Mouse (Mus musculus): ENCODE measurements around the gene Siva1. TPM values are rescaled to one million over a fixed set of nuclear protein-coding genes. Genes with fewer than 3 reads are reported as not detected.

The Siva1 gene
- 10 to 100 TPM; 39.9 to 43.2 TPM for total RNA-seq (2021)

DNA sequence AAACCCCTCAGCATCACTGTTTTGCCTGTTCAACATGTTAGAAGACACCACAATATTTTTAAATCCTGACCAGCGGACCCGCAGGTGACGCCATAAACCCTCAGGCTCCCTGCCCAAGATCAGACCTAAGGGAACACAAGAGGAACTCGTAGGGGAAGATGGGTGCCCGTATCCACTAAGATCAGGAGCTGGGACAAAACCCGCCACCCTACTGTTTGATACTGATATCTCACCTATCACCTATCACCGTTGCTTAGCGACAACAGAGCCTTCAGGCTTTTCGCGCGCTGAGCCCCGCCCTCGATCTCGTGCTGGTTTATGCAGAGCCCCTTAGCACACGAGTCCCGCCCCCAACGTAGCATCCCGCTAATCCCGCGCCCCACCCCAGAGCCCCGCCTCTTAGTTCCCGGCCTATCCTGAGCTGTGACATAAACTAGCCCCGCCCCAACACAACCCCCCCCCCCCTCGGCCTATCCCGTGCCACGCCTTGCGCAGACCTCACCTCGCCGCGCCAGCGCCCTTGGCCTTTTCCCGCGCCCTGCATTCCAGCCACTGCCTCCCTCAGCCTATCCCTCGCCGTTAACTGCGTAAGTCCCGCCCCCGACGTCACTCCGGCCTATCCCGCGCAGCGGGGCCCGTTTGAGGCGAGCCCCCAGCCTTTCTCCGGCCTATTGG lies at the start of gene Siva1:
Siva1 (plus strand) TSS at position 500 of the 675 bp plus-strand sequence.
- DNase-seq: peak; percentile 99

DNA sequence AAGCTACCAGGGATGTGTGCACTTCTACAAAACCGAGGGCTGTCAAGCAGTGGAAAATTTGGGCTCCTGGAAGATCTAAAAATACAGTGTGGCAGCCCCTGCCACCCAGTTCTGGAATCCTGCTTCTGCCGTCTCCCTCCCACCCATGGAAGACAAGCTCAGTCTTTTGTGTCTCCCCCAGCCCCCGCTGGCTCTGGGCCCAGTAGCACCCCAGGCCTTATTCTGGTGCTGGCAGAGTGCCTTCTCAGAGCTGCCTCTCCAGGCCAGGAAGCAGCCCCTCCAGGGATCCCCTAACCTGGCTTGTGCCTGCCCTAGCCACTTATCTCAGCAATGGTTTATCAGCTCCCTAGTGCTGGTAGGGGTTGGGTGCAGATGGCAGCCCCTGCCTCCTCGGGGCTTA lies 49.5 kb upstream of the Siva1 start:
- DNase-seq: no peak

DNA sequence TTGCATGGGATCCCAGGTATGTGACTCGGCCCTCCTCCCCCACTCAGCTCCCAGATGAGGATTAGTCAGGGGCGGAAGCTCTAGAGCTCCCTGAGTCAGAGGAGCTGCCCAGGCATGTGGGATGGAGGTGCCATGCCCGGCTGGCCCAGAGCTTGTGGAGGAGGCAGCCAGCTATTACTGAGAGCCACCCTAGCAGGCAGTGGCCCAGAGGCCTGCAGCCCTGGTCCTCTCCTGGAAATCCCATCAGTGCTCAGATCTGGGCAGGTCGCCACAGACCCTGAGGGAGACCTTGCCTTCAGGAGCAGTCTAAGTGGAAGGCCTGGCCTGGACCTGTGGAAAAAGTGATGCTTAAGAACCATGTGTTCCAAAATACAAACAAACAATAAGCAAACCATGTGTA lies 48.9 kb upstream of the Siva1 start:
- DNase-seq: peak; percentile 40

DNA sequence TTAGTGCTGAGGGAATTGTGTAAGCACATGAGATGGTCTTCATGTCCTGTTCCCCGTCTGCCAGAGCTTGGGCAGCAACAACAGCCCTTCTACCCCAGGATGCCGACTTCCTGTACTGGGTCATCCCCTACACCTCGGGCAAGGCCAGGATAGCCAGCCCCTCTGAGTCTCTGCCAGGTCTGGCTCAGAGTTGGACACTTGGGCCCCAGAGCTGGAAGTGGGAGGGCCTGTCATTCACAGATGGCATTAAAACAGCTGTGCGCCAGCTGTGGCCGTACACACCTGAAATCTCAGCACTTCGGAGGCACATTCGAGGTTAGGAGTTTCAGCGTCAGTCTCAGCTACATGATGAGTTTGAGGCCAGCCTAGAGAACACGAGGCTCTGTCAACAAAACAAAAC lies 48.0 kb upstream of the Siva1 start:
- no peak for DNase-seq

DNA sequence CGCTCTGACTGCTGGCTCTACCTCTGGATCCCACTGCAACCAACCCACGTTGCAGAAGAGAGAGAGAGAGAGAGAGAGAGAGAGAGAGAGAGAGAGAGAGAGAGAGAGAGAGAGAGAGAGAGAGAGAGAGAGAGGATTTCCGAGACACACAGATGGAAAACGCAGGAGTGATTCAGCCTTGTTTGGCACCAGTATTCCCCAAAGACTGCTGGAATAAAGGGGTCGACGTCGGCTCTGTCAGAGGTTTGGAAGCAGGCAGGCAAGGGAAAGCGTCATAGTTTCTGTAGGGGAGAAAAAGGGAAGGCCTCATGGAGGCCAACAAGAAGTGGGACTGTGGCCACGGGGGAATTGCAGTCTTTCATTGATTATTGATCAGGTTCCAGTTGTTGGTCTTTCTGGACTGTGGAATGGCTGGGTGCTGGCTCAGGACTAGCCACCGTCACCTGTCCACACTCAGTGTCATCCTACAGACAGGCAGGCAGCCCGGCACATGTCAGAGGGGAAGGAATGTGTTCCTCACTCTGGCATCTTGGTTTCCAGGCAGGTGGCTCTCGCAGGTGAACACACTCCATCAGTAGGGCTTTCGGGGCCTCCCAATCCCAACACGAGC lies 47.5 kb upstream of the Siva1 start:
- no peak for DNase-seq

DNA sequence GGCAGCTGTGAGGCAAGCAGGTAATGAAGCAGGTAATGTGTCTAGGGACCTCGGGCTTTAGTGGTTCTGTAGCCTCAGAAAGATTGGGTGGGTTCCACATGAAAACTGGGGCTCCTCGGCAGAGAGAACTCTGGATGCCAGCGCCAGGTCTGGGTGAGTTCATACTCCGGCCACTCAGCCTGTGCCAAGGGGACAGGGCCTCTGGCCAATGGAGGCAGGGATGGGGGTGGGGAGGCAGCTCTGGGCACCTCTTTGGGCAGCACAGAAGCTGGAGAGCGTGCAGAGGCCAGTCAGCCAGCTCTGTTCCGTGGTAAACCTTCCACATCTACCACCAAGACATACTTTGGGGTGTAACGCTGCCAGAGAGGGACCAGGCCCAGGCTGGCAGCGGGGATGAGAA lies 46.9 kb upstream of the Siva1 start:
- peak; percentile 46 for DNase-seq

DNA sequence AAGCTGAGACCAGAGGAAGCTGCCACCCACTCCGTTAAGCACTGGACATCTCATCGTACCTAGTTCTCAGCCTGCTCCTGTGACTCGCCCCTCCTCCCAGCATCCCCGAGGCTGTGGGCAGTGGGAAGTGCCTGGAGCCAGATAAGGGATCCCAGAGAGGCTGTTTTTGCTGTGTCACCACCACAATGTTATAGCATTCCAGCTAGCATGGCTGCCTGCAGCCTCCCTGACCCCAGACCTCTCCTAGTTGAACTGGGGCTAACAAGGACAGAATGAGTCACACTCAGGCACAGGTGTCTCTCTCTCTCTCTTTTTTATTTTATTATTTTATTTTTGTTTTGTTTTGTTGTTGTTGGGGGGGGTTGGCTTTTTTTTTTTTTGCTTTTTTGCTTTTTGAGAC lies 45.3 kb upstream of the Siva1 start:
- no peak for DNase-seq

DNA sequence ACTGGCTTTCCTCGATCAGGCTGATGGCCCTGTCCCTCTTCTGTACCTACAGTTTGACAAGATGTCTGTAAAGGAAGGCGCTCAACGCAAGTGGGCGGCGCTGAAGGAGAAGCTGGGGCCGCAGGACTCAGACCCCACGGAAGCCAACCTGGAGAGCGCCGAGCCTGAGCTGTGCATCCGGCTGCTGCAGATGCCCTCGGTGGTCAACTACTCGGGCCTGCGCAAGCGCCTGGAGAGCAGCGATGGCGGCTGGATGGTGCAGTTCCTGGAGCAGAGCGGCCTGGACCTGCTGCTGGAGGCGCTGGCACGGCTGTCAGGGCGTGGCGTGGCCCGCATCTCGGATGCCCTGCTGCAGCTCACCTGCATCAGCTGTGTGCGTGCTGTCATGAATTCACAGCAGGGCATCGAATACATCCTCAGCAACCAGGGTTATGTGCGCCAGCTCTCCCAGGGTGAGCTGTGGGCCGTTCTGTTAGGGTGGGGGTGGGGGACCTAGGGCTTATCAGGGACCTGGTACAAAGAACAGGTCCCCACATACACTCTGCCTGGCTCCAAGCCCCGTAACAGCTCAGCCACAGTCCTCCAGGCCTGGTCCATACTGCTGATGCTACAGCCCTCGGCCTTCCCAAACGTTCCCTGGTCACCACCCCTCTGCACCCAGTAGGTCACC lies 44.4 kb upstream of the Siva1 start:
- no peak for DNase-seq

DNA sequence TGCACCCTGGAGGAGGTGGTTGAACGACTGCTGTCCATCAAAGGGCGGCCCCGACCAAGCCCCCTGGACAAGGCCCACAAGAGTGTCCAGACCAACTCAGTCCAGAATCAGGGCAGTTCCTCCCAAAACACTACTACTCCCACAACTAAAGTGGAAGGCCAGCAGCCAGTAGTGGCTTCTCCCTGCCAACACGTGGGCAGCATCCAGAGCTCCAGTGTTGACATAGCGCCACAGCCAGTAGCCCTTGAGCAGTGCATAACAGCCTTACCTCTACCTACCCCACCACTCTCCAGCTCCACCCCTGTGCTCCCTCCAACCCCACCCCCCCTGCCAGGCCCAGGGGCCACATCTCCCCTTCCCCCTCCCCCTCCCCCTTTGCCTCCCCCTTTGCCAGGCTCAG lies 40.5 kb upstream of the Siva1 start:
- no peak for DNase-seq

DNA sequence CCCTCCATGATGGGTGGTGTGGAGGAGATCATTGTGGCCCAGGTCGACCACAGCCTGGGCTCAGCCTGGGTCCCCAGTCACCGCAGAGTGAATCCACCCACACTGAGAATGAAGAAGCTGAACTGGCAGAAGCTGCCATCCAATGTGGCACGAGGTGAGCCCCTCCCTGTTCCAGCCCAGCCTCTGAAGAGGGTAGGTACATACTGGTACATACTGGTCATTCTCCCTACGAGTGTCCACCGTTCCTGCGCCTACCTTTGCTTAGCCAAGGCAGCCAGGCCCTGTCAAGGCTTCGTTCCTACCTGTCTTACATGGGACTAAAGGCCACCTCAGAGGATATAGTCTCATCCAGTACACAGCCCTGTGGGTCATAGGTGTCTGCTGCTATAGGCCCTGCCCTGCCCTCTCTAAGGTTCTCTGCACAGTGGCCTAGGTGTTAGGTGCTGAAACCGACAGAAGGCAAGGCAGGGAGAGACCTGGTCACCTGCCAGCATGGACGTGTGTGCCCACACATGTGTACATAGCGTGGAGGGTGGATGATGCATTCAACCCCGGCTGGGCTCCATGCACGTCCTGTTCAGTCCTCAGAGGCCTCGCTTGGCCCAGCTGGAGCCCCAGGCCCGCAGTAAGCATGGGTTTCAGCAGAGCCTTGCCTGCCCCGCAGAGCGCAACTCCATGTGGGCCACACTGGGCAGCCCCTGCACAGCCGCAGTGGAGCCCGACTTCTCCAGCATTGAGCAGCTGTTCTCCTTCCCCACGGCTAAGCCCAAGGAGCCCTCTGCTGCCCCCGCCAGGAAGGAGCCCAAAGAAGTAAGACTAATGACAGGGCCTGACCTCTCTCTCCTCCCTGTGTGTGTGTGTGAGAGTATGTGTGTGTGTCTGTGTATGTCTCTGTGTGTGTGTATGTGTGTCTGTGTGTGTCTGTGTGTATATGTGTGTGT lies 39.5 kb upstream of the Siva1 start:
- DNase-seq: peak; percentile 72

DNA sequence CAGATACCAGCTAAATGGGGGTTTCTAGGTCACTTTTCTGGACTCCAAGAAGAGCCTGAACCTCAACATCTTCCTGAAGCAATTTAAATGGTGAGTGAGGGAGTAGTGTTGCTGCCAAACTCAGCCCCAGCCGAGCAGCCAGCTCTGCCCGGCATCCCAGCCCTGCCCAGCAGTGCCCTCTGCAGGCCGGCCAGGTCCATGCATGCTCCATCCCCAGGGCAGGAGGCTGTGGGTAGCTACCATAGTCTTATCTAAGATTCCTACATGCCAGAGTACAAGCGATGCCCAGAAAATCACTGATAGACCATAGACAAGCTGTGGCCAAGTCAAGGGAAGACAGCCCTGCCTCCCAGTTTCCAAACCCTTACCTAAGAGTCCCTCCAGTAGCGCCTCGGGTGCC lies 38.7 kb upstream of the Siva1 start:
- peak; percentile 92 for DNase-seq

DNA sequence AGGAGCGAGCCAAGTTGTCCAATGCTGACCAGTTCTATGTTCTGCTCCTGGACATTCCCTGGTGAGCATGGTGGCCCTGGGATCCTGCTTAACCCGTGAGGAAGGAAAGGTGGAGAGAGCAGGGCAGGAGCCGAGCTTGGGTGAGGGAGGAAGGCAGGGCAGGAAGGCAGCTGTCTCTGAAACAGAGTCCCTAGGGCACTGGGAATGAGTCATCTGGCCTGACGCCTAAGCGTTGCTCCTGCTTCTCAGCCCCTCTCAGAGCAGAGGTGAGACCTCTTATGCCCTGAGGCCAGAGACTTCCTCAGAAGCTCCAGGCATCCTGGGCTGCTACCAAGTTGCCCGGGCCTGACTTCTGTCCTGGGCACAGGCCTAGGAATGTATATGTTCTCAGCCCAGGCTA lies 37.5 kb upstream of the Siva1 start:
- DNase-seq: no peak

DNA sequence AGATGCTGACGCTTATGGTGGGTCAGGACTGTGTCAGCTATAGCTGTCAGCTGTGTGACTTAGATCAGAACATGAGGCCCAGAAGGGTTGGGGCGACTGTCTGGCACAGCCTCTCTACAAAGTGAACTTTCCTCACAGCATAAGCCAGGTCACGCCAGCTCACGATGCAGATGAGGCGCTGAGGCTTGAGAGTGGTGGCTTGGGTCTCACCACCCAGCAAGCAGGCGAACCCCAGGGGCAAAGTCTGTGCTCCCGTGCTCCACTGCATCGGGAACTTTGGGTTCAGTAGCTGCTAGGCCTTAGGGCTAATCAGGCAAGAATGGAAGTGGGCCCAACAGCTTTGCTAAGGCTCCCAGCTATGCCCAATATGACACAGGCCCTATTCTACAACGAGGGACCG lies 35.4 kb upstream of the Siva1 start:
- no peak for DNase-seq

DNA sequence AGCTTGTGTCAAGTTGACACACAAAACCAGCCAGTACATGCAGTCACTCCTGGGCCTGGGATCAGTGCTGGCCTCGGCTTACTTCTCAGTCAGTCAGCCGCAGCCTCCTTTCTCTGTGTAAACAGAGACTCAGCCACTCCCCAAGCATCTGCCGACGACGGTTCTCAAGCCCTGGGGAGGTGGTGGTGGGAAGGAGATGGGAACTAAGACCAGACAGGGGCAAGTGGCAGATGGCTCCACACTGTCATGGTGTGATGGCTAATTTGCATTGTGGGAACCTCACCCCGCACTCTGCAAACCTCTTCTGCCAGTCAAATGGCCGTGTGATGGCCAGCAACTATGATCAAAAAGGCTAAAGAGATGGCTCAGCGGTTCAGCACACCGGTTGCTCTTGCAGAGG lies 27.8 kb upstream of the Siva1 start:
- no peak for DNase-seq

DNA sequence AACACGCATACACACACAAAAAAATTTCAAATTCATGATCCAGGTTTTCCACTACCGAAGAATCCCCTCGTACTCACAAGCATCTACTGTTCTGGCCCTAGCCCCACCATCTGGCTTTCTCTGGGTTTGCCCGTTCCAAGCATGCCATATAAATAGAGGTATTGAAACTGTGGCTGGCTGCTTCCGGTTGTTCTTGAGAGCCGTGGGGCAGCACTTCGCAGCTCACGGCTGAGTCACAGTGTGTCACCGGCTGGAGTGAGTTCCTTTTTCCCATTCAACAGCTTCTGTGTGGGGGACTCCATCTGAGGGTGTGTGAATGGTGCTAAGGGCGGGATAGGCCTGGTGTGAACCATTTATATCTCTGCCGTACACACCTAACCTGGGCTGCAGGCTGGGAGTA lies 27.3 kb upstream of the Siva1 start:
- no peak for DNase-seq

DNA sequence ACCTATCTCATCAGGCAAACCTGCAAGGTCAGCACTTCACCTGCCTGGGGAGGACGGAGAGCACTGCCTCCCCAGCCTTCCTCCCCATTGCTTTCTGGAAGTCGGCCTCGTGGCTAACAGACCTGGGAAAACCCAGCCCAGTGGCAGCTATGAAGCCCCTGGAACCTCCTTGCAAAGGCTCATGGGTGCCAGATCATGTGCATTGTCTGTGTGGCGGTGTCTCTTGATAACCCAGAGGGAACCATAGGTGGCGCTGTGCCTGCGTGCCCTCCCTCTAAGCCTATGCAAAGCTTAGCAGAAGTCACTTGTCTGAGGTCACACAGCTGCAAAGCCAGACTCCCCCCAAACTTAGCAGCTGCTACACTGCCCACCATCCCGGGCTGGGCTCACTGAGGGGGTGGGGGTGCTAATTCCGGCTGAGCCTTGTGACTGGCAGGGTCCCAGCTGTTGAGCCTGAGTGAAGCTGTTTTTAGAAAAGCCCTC lies 26.5 kb upstream of the Siva1 start:
- DNase-seq: peak; percentile 86

DNA sequence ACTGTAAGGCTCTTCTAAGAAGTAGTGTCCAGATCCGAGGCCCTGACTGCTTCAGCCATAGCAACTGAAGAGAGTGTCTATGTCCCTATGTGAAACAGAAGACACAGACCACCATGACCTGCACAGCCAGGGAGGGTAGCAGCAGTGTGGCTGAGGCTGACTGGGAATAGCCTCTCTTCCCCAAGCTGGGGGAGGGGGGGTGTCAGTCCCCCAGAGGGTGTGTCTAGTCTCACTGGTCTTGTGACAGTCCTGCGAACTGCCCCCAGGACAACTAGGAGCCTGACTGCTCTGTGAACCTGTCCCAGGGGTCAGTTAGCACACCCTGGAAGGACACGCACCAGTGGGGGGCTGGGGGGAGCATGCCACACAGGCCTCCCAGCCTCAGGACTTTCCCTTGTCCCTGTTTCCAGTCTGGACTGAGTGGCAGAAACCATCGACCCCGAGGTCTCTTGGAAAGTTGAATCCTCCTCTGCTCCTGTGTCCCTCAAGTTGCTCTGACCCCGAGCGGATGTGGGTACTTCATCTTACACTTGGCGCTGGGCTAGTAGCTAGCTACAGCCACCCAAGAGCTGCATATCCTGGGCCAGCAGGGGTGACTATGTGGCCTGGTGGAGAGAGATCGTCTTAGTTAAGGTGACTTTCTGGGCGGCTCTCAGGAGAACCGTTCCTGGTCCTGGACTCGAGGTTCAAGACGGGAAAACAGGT lies 25.3 kb upstream of the Siva1 start:
- peak; percentile 66 for DNase-seq

DNA sequence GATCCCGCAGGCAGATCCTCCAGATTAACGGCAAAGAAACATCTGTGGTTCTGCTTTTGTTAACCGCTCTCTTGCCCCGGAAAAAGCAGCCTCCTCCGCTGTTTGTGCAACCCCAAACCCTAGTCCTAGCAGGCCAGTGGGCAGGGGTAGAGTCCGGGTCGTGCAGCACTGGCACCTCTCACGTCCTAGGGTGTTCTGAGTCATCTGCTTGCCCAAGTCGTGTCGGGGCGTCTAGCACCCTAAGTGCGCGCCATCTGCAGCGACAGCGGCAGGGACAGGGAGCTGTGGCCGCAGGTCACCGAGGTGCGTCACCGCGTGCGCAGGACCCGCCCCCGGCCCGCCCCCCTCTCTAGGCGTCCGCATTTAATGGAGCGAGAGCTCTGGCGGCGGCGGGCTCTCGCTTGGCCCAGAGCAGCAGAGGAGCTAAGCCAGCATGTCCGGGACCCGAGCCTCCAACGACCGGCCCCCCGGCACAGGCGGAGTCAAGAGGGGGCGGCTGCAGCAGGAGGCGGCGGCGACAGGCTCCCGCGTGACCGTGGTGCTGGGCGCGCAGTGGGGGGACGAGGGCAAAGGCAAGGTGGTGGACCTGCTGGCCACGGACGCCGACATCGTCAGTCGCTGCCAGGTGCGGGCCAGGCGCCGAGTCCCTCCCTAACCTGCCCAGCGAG lies 24.7 kb upstream of the Siva1 start, which contains the start of gene Adssl1:
Adssl1 (plus strand) TSS at position 360 of the 668 bp plus-strand sequence.
- DNase-seq: peak; percentile 81

DNA sequence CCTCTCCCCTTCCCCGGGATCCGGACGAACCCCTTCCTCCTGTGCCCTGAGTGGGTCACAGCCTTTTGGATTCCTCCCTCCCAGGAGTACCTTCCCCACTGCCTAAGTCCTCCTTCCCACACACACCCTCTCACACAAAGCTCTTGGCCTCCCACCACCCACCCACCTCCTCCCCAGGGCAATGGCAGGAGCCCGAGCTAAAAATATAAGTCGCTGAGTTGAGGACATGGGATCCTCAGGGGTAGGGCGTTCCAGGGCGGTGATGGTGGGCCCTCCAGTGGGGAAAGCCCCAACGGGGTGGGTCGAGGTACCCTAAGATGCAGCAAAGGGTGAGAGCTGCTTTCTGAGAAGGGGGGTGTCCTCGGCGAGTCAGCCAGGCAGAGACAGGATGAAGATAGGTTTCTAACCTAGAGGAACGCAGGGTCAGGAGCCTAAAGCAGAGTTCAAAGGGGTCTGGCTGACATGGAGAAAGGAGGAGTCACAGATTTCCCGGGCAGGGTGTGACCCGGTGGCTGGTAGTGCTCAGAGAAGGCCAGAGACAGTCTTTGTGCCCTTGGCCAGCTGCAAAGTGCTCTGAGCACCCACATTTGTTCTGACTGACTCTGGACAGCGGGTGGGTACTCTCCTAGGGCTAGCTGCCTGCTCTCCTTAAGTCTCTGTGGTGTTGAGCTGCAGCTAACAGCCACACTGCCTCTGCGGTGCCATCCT lies 24.0 kb upstream of the Siva1 start:
- DNase-seq: peak; percentile 46

DNA sequence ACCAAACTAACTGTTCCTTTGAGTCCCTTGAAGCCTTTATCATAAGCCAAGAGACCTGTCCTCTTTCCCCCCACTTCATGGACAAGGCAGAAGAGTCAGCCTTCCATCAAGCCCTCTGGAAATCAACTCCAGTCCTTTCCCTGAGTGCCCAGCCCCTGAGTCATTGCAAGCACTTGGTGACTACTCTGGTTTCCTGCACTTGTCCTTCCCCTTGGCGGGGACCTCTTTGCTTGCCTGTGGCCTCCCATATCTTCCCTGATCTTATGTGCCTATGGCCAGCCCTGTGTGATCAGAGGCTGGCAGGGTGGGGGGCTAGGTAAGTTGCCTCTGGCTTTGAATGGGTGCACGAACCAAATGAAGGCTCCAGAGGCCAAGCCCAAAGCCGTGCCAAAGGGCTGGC lies 22.6 kb upstream of the Siva1 start:
- DNase-seq: no peak

DNA sequence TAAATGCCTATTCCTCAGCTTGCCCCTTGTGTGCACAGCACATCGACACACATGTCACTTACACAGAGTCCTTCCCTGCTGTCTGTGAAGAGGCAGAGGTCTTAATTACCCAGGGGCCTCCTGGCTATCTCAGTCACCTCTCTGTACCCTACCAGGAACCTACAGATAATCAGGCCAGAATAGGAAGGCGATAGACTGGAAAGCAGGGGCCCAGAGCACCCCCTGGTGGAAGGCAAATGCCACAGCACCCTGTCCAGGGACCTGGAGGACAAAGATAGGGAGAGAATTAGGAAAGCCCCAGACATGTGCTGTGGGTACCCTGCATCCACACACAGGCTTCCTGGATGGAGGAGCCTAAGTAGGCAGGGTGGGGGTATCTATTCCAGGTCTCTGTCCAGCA lies 20.7 kb upstream of the Siva1 start:
- DNase-seq: peak; percentile 82

Data from heart, postnatal 4 days (tissue).